Mouse (Mus musculus) kidney, adult 2 months (tissue): Measurements from ENCODE around the gene Nrf1.

Source experiments
- CTCF ChIP-seq: fragments of 200-500 bp; conservative IDR thresholded peaks from 2 replicates; pipeline ENCODE4 v1.5.1; 2011; ENCODE audit warnings: low read depth, mild to moderate bottlenecking, control low read depth, low read length, moderate library complexity, mixed read lengths; ENCODE audit not compliant: insufficient read depth, insufficient read length
- POLR2A ChIP-seq: fragments of 200-500 bp; IDR thresholded peaks from one replicate; pipeline ENCODE4 v1.6.1; 2011; ENCODE audit warnings: low read depth, low read length, control low read depth

DNA sequence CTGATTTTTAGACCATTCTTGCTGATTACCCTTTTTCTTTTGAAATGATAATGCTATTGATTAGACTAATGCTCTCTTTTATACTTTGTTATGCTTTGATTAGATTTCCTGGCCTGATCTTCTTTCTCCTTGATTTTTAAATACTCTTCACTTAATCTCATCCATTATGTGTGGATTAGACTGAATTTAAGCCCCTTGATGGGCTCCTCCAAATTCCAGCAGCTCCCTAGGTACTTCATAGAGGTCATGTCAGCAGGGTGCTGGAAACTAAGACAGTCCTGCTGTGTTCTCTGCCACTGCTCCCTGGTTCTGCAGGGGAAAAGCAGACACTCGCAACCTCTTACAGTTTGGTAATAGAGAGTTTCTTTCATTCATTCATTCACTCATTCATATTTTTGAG, 35.5 kb downstream of the Nrf1 start:
- TF ChIP-seq CTCF (no peak), POLR2A (no peak)
